Mouse (Mus musculus) frontal cortex, postnatal 10 days (tissue): ENCODE data around the gene Prrxl1.

Experiments
- DNase-seq, 2 experiments: peaks; one replicate each; pipeline ENCODE4 v3.0.0; 2022; ENCODE audit warnings: low spot score in 2 of 2, mixed read lengths in 1 of 2

Prrxl1 gene

GRCm38 (mm10) chr14:32599290-32600041 is at the start of gene Prrxl1:
TSS of gene Prrxl1 (plus strand) at chr14:32599407.
- no peak for DNase-seq

- no peak for DNase-seq
These were observed 47.4 kb upstream of the Prrxl1 start for GRCm38 (mm10) chr14:32551854-32552253.

DNA sequence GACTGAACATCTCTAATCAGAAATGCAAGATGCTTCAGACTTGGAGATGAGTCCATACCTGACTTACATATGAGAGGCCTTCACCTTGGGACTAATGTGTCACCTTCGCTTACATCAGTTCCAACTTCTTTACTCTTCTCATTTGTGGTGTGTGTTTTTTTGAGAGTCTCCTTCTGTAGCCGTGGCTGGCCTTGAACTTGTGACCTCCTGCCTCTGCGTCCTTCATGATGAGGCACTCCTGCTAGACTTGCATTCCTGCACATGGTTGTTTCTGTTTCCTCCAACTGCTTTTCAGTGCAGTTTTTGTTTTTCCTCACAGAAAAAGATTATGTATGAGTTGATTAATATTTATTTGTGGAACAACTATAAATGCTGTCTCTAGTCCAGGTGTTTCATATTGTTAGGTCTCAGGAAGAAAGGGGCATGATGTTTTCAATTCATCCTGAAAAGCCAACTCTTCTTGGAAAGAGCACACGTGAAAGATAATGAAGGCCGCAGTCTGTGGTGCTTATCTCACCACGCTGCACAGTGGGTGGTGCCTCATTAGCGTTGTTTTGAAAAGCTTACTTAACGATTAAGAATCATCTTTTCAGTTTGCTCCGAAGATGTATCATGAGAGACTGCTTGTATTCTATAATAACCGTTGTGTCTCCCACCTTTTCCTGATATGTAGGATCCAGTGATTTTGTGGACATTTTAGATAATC is 45.9 kb upstream of the Prrxl1 start:
- DNase-seq: no peak

DNA sequence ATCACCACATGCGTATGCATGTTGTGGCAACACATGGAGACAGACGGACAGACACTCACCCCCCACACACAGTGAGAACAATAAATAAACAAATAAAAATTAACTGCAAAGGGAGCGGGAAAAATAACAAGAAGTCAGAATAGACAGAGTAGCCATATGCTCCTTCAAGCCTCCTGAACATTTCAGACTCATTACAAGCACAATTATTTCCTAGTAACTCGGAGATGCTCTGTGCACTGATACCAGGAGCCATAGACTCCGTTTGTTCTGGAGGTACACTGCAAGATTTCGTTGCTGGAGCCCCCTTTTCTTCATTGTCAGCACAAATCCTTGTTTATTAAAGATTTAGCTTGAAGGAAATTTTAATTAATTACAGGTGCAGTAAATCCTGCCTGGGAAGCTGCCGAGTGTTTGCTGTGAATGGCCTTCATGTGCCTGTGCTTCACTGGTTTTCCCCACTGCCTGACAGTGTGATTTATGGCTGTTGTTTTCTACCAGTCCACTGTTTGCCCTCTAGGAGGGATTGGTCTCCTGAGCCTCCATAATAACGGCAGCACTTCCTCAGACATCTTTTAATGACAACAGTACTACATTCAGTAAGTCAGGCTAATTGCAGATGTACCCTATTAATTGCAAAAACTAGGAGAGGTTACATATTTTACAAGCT is 44.2 kb upstream of the Prrxl1 start:
- DNase-seq: no peak

- DNase-seq: no peak
These were observed 37.8 kb upstream of the Prrxl1 start for GRCm38 (mm10) chr14:32561428-32561827.

DNA sequence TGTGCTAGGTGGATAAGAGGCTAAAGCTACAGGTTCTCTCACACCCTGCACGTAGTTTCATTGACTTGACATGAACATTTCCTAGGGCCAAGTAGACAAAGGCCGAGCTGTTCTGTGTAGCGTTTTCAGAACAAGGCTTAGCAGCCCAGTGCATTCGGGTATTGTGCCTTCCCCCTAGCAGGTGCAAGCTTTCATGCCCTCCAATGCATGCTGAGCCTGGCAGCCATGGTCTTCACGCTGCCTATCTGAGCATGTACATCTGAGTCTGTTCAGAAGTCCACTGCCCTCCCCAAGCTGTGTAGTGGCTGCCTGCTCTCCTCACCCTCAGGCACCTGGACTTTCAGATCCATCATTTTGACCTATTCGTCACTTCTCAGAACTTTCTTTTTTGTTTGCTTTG is 35.5 kb upstream of the Prrxl1 start:
- no peak for DNase-seq

DNA sequence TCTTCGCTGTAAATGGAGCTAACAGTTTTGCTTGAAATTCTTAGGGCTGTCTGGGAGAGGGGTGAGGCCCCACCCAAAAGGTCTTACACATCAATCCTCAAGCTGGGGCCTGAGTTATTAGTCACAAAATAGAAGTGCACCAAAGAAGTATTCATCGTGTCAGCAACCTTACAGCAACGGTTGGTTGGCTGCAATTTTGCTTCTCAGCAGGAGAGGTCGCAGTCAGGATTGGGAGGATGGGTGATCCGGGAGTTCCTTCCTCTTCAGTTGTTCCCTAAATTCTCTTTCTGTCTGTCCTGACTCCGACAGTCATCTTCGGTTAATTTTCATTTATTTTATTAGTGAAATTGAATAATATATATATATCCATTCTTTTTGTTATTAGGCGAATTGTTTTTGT is 26.7 kb upstream of the Prrxl1 start:
- no peak for DNase-seq

- no peak for DNase-seq
These were observed 20.8 kb upstream of the Prrxl1 start for GRCm38 (mm10) chr14:32578420-32578819.

- no peak for DNase-seq
These were observed 15.5 kb upstream of the Prrxl1 start for GRCm38 (mm10) chr14:32583696-32584095.

GRCm38 (mm10) chr14:32587013-32587784 is 12.0 kb upstream of the Prrxl1 start:
- DNase-seq: peak; percentile 49 to 78

DNA sequence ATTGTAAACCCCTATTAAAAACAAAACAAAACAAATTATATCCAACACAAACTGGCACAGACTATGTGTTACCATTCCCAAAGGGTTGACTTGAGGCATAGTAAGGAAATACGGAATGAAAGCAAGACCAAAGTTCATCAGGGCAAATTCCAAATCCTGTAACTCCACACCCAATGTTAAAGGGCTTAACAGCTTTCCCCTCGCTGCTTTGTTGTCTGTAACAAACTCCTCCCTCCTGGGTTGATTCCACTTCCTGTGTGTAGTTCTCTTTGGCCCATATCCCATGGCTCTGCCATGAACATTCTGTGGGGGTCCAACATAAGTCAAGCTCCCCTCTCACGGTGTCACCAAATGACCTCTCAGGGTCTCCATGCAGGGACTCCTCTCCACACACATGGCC is 8.8 kb upstream of the Prrxl1 start:
- no peak for DNase-seq

DNA sequence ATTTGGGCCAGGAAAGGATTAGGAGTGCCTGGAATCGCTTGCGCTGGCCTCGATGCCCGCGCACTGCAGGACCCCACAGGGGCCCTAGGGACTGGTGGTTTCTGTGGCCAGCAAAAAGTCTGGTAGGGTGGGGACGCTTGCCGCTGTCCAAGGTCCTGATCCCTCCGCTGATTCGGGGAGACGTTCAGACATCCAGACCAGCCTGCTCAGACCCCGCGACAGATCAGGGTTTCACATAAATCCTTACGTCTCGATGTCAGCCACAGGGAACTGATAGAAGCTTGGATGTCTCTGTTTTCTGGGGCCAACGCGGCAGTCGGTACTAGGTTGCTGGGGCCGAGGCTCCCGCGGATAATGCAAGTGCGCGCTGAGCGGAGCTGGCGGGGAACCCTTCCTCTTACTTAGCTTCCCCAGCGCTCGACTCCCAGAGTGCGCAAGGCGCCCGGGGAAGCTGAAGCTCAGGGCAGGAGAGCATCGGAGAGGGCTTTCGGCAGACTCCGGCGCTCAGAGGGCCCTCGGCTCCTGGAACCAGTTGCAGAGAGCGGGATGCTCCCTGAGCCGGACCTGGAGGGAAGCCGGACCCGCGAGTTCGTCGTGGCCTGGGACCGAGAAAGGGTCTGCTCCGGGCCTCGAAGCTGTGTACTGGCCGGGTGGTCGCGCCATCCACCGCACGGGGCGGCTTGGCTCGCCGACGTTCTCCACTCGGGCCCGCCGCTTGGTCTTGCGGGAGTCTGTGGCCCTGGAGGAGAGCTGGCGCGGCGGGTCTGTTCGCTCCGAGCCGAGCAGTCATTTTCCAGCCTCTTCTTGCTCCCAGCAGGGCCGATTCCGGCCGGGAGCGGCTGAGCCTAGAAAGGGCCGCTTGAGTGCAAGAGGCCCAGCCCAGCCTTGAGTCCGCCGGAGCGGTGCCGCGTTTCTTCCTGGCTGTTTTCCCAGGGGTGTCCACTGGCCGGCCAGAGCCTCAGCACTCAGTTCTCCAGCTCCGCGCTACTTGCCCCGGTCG is 1.7 kb upstream of the Prrxl1 start:
- DNase-seq: peak in 1 of 2 experiments; percentile 49

DNA sequence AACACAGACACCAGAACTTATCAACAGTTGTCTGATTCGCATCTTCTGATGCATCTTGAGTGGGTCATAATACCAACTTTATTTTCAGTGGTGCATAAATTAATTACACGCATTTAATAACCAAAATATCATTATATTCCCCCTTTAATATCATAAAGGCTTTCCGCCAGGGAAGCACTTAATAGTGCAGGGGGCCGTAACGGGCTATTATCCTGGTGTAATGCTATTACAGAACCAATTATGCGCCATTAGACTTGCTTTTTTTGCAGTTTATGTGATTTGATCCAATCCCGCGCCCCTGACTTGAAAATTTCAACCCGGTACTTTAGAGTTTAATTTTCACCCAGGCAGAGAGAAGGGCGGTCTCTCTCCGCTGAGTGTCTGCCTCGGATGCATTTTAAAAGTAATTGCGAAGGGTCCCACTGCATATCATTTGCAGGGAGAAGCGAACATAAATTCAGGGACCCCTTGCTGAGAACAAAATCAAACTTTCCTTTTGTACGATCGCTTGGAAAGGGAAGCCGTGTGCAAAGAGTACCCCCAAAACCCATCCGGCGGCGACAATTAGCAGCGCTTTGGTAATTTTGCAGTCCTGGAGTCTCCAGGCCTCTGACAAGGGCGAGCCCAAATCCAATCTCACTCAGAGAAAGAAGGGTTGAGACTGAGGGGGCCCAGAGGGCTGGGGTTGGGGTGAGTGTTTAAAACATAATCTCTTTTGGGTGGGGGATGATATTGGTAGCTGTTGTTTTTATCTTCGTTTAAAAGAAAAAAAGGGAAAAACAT is 579 bp upstream of the Prrxl1 start:
- no peak for DNase-seq

- no peak for DNase-seq
These were observed 903 bp downstream of the Prrxl1 start for GRCm38 (mm10) chr14:32600110-32600509.

- DNase-seq: no peak
These were observed 6.3 kb downstream of the Prrxl1 start for GRCm38 (mm10) chr14:32605508-32605907.

- no peak for DNase-seq
These were observed 7.1 kb downstream of the Prrxl1 start for GRCm38 (mm10) chr14:32606316-32606715.

GRCm38 (mm10) chr14:32609392-32609791 is 10.2 kb downstream of the Prrxl1 start:
- peak in 1 of 2 experiments; percentile 21 for DNase-seq

DNA sequence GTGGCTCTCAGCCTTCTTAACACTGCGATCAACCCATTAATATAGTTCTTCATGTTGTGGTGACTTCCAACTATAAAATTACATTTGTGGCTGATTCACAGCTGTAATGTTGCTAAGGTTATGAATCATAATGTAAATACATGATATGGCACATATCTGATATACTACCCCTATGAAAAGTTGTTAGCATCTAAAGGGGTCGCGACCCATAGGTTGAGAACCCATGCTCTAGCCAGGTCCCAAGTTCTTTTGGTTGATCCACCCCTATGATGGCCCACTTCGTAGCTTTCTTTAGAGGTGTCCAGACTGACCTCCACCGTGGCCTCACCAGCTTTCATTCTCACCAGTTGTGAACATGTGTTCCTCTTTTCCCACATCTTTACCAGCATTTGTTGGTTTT is 18.0 kb downstream of the Prrxl1 start:
- DNase-seq: no peak

DNA sequence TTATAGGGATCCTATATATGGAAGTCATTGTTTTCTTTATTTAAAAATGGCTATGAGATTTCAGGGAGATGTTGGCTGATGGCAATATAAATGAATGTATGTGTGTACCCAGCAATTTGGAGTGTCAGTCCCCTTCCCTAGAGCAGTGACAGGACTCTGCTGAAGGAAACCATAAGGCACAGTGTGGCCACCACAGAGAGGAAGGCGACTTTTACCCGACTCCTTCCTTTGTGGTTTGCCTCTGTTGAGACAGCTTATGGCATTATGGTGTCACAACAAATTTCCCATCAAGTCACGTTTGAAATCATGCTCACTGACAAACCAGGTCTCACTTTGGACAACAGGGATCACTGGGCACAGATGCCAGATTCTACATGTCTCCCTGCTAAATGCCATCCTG is 25.0 kb downstream of the Prrxl1 start:
- DNase-seq: no peak

GRCm38 (mm10) chr14:32624811-32625210 is 25.6 kb downstream of the Prrxl1 start:
- DNase-seq: no peak
